Mouse (Mus musculus) limb, embryonic 11.5 days (tissue): Measurements from ENCODE around the gene Ltbp2. TPM values are rescaled to one million over a fixed set of nuclear protein-coding genes. Genes with fewer than 3 reads are reported as not detected.

Experiments used
- ATAC-seq: fragments of 200-750 bp; cut with Nextera tagmentation; 2 replicates; pipeline ENCODE4 v1.8.0; 2017; ENCODE audit warnings: low read depth; ENCODE audit not compliant: insufficient number of reproducible peaks, low FRiP score, low TSS enrichment
- DNase-seq: peaks from one replicate; pipeline ENCODE4 v3.0.0-alpha.2; 2015; ENCODE audit warnings: low spot score
- H3K27ac ChIP-seq: fragments of 300-500 bp; sonication (generic); replicated peaks from 2 replicates; pipeline ENCODE4 v1.5.1; 2014; ENCODE audit warnings: low read depth, mild to moderate bottlenecking, low read length
- H3K27me3 ChIP-seq: fragments of 300-500 bp; sonication (generic); 2 replicates; pipeline ENCODE4 v1.6.1; 2014; ENCODE audit warnings: mild to moderate bottlenecking, low read length, mixed read lengths; ENCODE audit not compliant: control insufficient read depth, insufficient read depth
- H3K36me3 ChIP-seq: fragments of 300-500 bp; sonication (generic); 2 replicates; pipeline ENCODE4 v1.6.1; 2014; ENCODE audit warnings: mild to moderate bottlenecking, low read length, moderate library complexity, mixed read lengths; ENCODE audit not compliant: control insufficient read depth, insufficient read depth
- H3K4me1 ChIP-seq: fragments of 300-500 bp; sonication (generic); 2 replicates; pipeline ENCODE4 v1.6.1; 2014; ENCODE audit warnings: low read length, mixed read lengths; ENCODE audit not compliant: control insufficient read depth, insufficient read depth
- H3K4me2 ChIP-seq: fragments of 300-500 bp; sonication (generic); 2 replicates; pipeline ENCODE4 v1.6.1; 2014; ENCODE audit warnings: low read depth, mild to moderate bottlenecking, moderate library complexity; ENCODE audit not compliant: severe bottlenecking
- H3K4me3 ChIP-seq: fragments of 300-500 bp; sonication (generic); 2 replicates; pipeline ENCODE4 v1.5.1; 2014; ENCODE audit warnings: low read depth, low read length
- H3K9ac ChIP-seq: fragments of 300-500 bp; sonication (generic); 2 replicates; pipeline ENCODE4 v1.6.1; 2014; ENCODE audit warnings: mild to moderate bottlenecking, low read length
- H3K9me3 ChIP-seq: fragments of 300-500 bp; sonication (generic); 2 replicates; pipeline ENCODE4 v1.6.1; 2016; ENCODE audit warnings: low read length; ENCODE audit not compliant: control insufficient read depth
- WGBS: fragments of 180-500 bp; shearing (Covaris S2); extraction: QIAGEN DNeasy Blood & Tissue Kit; methylation state at CpG from one replicate; pipeline ENCODE4 v1.1.7; 2014; 5-methylcytosine and 5-hydroxymethylcytosine counted together
- polyA plus RNA-seq: library from polyadenylated mRNA; unstranded; fragments of >200 nt; fragmentation: Nextera tagmentation; extraction: Ambion mirVana; gene quantifications from 2 replicates; pipeline ENCODE4 v1.2.1, GENCODE M21; 2014

The Ltbp2 gene
- polyA plus RNA-seq, 1 experiment from 2014 or later, result 0.23 TPM

- WGBS, result 56% methylated on average over 1 of the region's 1 CpGs
- H3K4me1 ChIP-seq, result peaks cover 5% of the 10 kb centered on the region; the same call in 1 of the 2 replicates
Measured at GRCm38 (mm10) chr12:84810810-84811209, 65.5 kb downstream of the Ltbp2 start.

GRCm38 (mm10) chr12:84809033-84809432 lies 67.3 kb downstream of the Ltbp2 start:
- ATAC-seq, result no peak
- Histone ChIP-seq H3K36me3 (no peaks in the 10 kb centered on the region), H3K9me3 (no peaks in the 10 kb centered on the region), H3K4me1 (peaks cover 5% of the 10 kb centered on the region; the same call in 1 of the 2 replicates), H3K27me3 (no peaks in the 10 kb centered on the region), H3K27ac (no peak overlapping the region), H3K4me3 (no peak overlapping the region), H3K9ac (no peak overlapping the region), H3K4me2 (no peak overlapping the region)
- no peak for DNase-seq
- 81% methylated on average over 6 of the region's 6 CpGs for WGBS

More at GRCm38 (mm10) chr12:84810810-84811209, 65.5 kb downstream of the Ltbp2 start:
- H3K27me3 ChIP-seq, result no peaks in the 10 kb centered on the region
- DNase-seq, result no peak
- no peak overlapping the region for H3K27ac ChIP-seq
- H3K9me3 ChIP-seq, result no peaks in the 10 kb centered on the region
- no peak overlapping the region for H3K9ac ChIP-seq
- no peak overlapping the region for H3K4me2 ChIP-seq
- no peak overlapping the region for H3K4me3 ChIP-seq
- no peaks in the 10 kb centered on the region for H3K36me3 ChIP-seq
- peak; percentile 54; the same call in 1 of the 2 replicates for ATAC-seq

- Histone ChIP-seq H3K9me3 (no peaks in the 10 kb centered on the region), H3K4me3 (no peak overlapping the region), H3K4me1 (peaks cover 5% of the 10 kb centered on the region; the same call in 1 of the 2 replicates), H3K4me2 (no peak overlapping the region), H3K36me3 (no peaks in the 10 kb centered on the region), H3K27ac (no peak overlapping the region), H3K27me3 (no peaks in the 10 kb centered on the region), H3K9ac (no peak overlapping the region)
- ATAC-seq (no peak), DNase-seq (no peak)
- WGBS, result 83% methylated on average over 13 of the region's 13 CpGs
Measured at GRCm38 (mm10) chr12:84807351-84807750, 69.0 kb downstream of the Ltbp2 start.

GRCm38 (mm10) chr12:84806726-84807125 lies 69.6 kb downstream of the Ltbp2 start:
- H3K27ac ChIP-seq, result no peak overlapping the region
- no peak overlapping the region for H3K9ac ChIP-seq
- no peaks in the 10 kb centered on the region for H3K9me3 ChIP-seq
- H3K4me3 ChIP-seq, result no peak overlapping the region
- DNase-seq (no peak), ATAC-seq (no peak)
- no peaks in the 10 kb centered on the region for H3K36me3 ChIP-seq
- H3K4me1 ChIP-seq, result peaks cover 5% of the 10 kb centered on the region; the same call in 1 of the 2 replicates
- no peaks in the 10 kb centered on the region for H3K27me3 ChIP-seq
- H3K4me2 ChIP-seq, result no peak overlapping the region
- WGBS, result 63% methylated on average over 5 of the region's 5 CpGs

GRCm38 (mm10) chr12:84806010-84806409 lies 70.3 kb downstream of the Ltbp2 start:
- Histone ChIP-seq H3K27ac (no peak overlapping the region), H3K27me3 (no peaks in the 10 kb centered on the region), H3K36me3 (no peaks in the 10 kb centered on the region), H3K9me3 (no peaks in the 10 kb centered on the region), H3K9ac (no peak overlapping the region), H3K4me2 (no peak overlapping the region), H3K4me3 (no peak overlapping the region), H3K4me1 (peaks cover 5% of the 10 kb centered on the region; the same call in 1 of the 2 replicates)
- ATAC-seq (no peak), DNase-seq (no peak)
- WGBS, result 80% methylated on average over 1 of the region's 1 CpGs

GRCm38 (mm10) chr12:84805228-84805842 lies 71.0 kb downstream of the Ltbp2 start:
- WGBS, result 73% methylated on average over 9 of the region's 9 CpGs
- Histone ChIP-seq H3K36me3 (no peaks in the 10 kb centered on the region), H3K4me2 (no peak overlapping the region), H3K9me3 (no peaks in the 10 kb centered on the region), H3K27me3 (no peaks in the 10 kb centered on the region), H3K4me1 (peaks cover 5% of the 10 kb centered on the region; the same call in 1 of the 2 replicates), H3K27ac (0 out of 2 replicates have a peak overlapping the region, but pooled peaks have one; percentile 22), H3K9ac (no peak overlapping the region), H3K4me3 (no peak overlapping the region)
- DNase-seq (peak; percentile 23), ATAC-seq (0 out of 2 replicates have a peak, but pooled peaks have one; percentile 57)

GRCm38 (mm10) chr12:84802625-84803024 lies 73.7 kb downstream of the Ltbp2 start:
- H3K27me3 ChIP-seq, result no peaks in the 10 kb centered on the region
- peaks cover 5% of the 10 kb centered on the region; the same call in 1 of the 2 replicates for H3K4me1 ChIP-seq
- no peak overlapping the region for H3K4me2 ChIP-seq
- no peaks in the 10 kb centered on the region for H3K36me3 ChIP-seq
- no peak overlapping the region for H3K4me3 ChIP-seq
- ATAC-seq (no peak), DNase-seq (no peak)
- 91% methylated on average over 3 of the region's 3 CpGs for WGBS
- no peaks in the 10 kb centered on the region for H3K9me3 ChIP-seq
- H3K9ac ChIP-seq, result no peak overlapping the region
- H3K27ac ChIP-seq, result no peak overlapping the region

- WGBS, result 88% methylated on average over 13 of the region's 13 CpGs
- no peak overlapping the region for H3K4me3 ChIP-seq
- H3K4me2 ChIP-seq, result no peak overlapping the region
Measured at GRCm38 (mm10) chr12:84801532-84802110, 74.7 kb downstream of the Ltbp2 start.

More at GRCm38 (mm10) chr12:84801532-84802110, 74.7 kb downstream of the Ltbp2 start:
- Histone ChIP-seq H3K9me3 (no peaks in the 10 kb centered on the region), H3K36me3 (no peaks in the 10 kb centered on the region), H3K27ac (no peak overlapping the region), H3K27me3 (no peaks in the 10 kb centered on the region), H3K9ac (no peak overlapping the region), H3K4me1 (peaks cover 3% of the 10 kb centered on the region; the same call in 1 of the 2 replicates)
- ATAC-seq (no peak), DNase-seq (no peak)
